Mouse (Mus musculus) telencephalon, adult 2 months (tissue): ENCODE measurements at regions not wholly inside any gene's neighbourhood (a gene's known extent, or its start where the extent isn't known, plus 50 kb on each side); places are given as distances from the start of the nearest gene placed in this dataset.

ENCODE experiments used
- DNase-seq: peaks from one replicate; pipeline ENCODE4 v3.0.0-alpha.2; 2011; ENCODE audit warnings: low read depth, low spot score

- no peak for DNase-seq
These were observed 224.3 kb upstream of the Tank start for GRCm38 (mm10) chr2:61354104-61354503.

- no peak for DNase-seq
These were observed 230.9 kb upstream of the Tank start for GRCm38 (mm10) chr2:61347451-61347850.

- DNase-seq, result no peak
These were observed 232.2 kb upstream of the Tank start for GRCm38 (mm10) chr2:61346012-61346760.

GRCm38 (mm10) chr2:61345311-61345710 is 233.1 kb upstream of the Tank start:
- peak; percentile 27 for DNase-seq

- peak; percentile 80 for DNase-seq
These were observed 233.7 kb upstream of the Tank start for GRCm38 (mm10) chr2:61344556-61345131.

- DNase-seq, result no peak
These were observed 237.1 kb upstream of the Tank start for GRCm38 (mm10) chr2:61341254-61341653.

GRCm38 (mm10) chr2:61319226-61319625 is 259.2 kb upstream of the Tank start:
- no peak for DNase-seq

- no peak for DNase-seq
These were observed 268.0 kb upstream of the Tank start for GRCm38 (mm10) chr2:61310405-61310804.

GRCm38 (mm10) chr2:61309219-61309618 is 269.2 kb upstream of the Tank start:
- DNase-seq, result no peak

GRCm38 (mm10) chr2:61297135-61297534 is 281.2 kb upstream of the Tank start:
- DNase-seq, result no peak

- no peak for DNase-seq
These were observed 281.8 kb upstream of the Tank start for GRCm38 (mm10) chr2:61296606-61297005.

- no peak for DNase-seq
These were observed 283.0 kb upstream of the Tank start for GRCm38 (mm10) chr2:61295261-61295964.

GRCm38 (mm10) chr2:61288246-61288645 is 290.1 kb upstream of the Tank start:
- DNase-seq, result no peak

GRCm38 (mm10) chr2:61284706-61285105 is 293.7 kb upstream of the Tank start:
- DNase-seq, result no peak

GRCm38 (mm10) chr2:61283829-61284601 is 294.4 kb upstream of the Tank start:
- DNase-seq, result no peak

GRCm38 (mm10) chr2:61272721-61273120 is 305.7 kb upstream of the Tank start:
- peak; percentile 77 for DNase-seq

- DNase-seq, result no peak
These were observed 304.7 kb upstream of the Rbms1 start for GRCm38 (mm10) chr2:61267706-61268105.

- no peak for DNase-seq
These were observed 287.2 kb upstream of the Rbms1 start for GRCm38 (mm10) chr2:61250068-61250800.

- no peak for DNase-seq
These were observed 285.0 kb upstream of the Rbms1 start for GRCm38 (mm10) chr2:61247956-61248355.

GRCm38 (mm10) chr2:61247336-61247735 is 284.3 kb upstream of the Rbms1 start:
- DNase-seq, result no peak

GRCm38 (mm10) chr2:61246691-61247258 is 283.8 kb upstream of the Rbms1 start:
- no peak for DNase-seq
